Mouse (Mus musculus) MEL (cell line): ENCODE data around the gene Nlrp3. TPM values are rescaled to one million over a fixed set of nuclear protein-coding genes. Genes with fewer than 3 reads are reported as not detected.

Source experiments
- DNase-seq: peaks from one replicate; pipeline ENCODE4 v3.0.0; 2011; ENCODE audit warnings: low read depth, low spot score
- H3K27ac ChIP-seq: 2 replicates; pipeline ENCODE4 v1.5.1; 2012; ENCODE audit warnings: low read depth, mild to moderate bottlenecking, control low read depth, low read length, moderate library complexity; ENCODE audit not compliant: control insufficient read depth
- H3K27me3 ChIP-seq, 2 experiments: fragments of 150-350 bp in 1 of 2; sonication (generic) in 1 of 2; 2 replicates each; pipeline ENCODE4 v1.6.1; 2012; ENCODE audit warnings: low read length in 2 of 2, mild to moderate bottlenecking in 2 of 2, improper control_type of control experiment in 1 of 2, moderate library complexity in 1 of 2; ENCODE audit not compliant: insufficient read depth in 2 of 2, control insufficient read depth in 1 of 2
- H3K36me3 ChIP-seq, 2 experiments: 2 replicates each; pipeline ENCODE4 v1.6.1; 2012 to 2014; ENCODE audit warnings: low read length in 2 of 2, improper control_type of control experiment in 1 of 2, inconsistent platforms in 1 of 2, mild to moderate bottlenecking in 1 of 2; ENCODE audit not compliant: insufficient read depth in 2 of 2, control insufficient read depth in 1 of 2
- H3K4me1 ChIP-seq, 2 experiments: fragments of 150-350 bp in 1 of 2; sonication (generic) in 1 of 2; 2 replicates each; pipeline ENCODE4 v1.6.1; 2012; ENCODE audit warnings: low read length in 2 of 2, improper control_type of control experiment in 1 of 2, mild to moderate bottlenecking in 1 of 2; ENCODE audit not compliant: insufficient read depth in 2 of 2, control insufficient read depth in 1 of 2
- H3K4me3 ChIP-seq, 2 experiments: fragments of 150-350 bp in 1 of 2; sonication (generic) in 1 of 2; 2 replicates each; pipeline ENCODE4 v1.5.1; 2012; ENCODE audit warnings: low read depth in 2 of 2, low read length in 2 of 2, mild to moderate bottlenecking in 2 of 2, moderate library complexity in 2 of 2, control low read depth in 1 of 2, improper control_type of control experiment in 1 of 2; ENCODE audit not compliant: control insufficient read depth in 1 of 2, insufficient read depth in 1 of 2
- H3K79me2 ChIP-seq: 2 replicates; pipeline ENCODE4 v1.6.1; 2012; ENCODE audit warnings: mild to moderate bottlenecking, low read length, moderate library complexity; ENCODE audit not compliant: control insufficient read depth, poor library complexity, insufficient read depth
- H3K9ac ChIP-seq: 2 replicates; pipeline ENCODE4 v1.6.1; 2012; ENCODE audit warnings: low read depth, mild to moderate bottlenecking, control low read depth, low read length, moderate library complexity; ENCODE audit not compliant: control insufficient read depth, poor library complexity, severe bottlenecking
- H3K9me3 ChIP-seq: fragments of 150-350 bp; sonication (generic); replicated peaks from 2 replicates; pipeline ENCODE4 v1.6.1; 2012; ENCODE audit warnings: mild to moderate bottlenecking, low read length, improper control_type of control experiment, moderate library complexity; ENCODE audit not compliant: insufficient read depth
- BHLHE40 ChIP-seq: IDR thresholded peaks from 2 replicates; pipeline ENCODE4 v1.6.1; 2012; ENCODE audit warnings: low read depth, mild to moderate bottlenecking, inconsistent platforms, low read length, improper control_type of control experiment, borderline replicate concordance
- CHD1 ChIP-seq: IDR thresholded peaks from 2 replicates; pipeline ENCODE4 v1.6.1; 2012; ENCODE audit warnings: low read depth, mild to moderate bottlenecking, inconsistent platforms, low read length, improper control_type of control experiment
- CHD2 ChIP-seq: IDR thresholded peaks from 2 replicates; pipeline ENCODE4 v1.6.1; 2011; ENCODE audit warnings: low read length, improper control_type of control experiment
- CTCF ChIP-seq, 3 experiments: IDR thresholded peaks in 2 of 3; conservative IDR thresholded peaks in 1 of 3; 2 replicates each; pipeline ENCODE4 v1.5.1; 2011 to 2012; ENCODE audit warnings: low read length in 3 of 3, low read depth in 2 of 3, mild to moderate bottlenecking in 2 of 3, improper control_type of control experiment in 1 of 3, inconsistent platforms in 1 of 3, mixed read lengths in 1 of 3, moderate library complexity in 1 of 3; ENCODE audit not compliant: control insufficient read depth in 1 of 3, insufficient read depth in 1 of 3, poor library complexity in 1 of 3, severe bottlenecking in 1 of 3
- E2F4 ChIP-seq: IDR thresholded peaks from 2 replicates; pipeline ENCODE4 v1.6.1; 2011; ENCODE audit warnings: low read depth, low read length, improper control_type of control experiment, borderline replicate concordance
- ELF1 ChIP-seq: IDR thresholded peaks from 2 replicates; pipeline ENCODE4 v1.6.1; 2014; ENCODE audit warnings: low read depth, mild to moderate bottlenecking, inconsistent platforms, low read length, improper control_type of control experiment, moderate library complexity
- EP300 ChIP-seq, 2 experiments: IDR thresholded peaks; 2 replicates each; pipeline ENCODE4 v1.6.1; 2011; ENCODE audit warnings: improper control_type of control experiment in 2 of 2, low read length in 2 of 2, low read depth in 1 of 2, mild to moderate bottlenecking in 1 of 2
- ETS1 ChIP-seq: IDR thresholded peaks from 2 replicates; pipeline ENCODE4 v1.6.1; 2012; ENCODE audit warnings: low read depth, mild to moderate bottlenecking, inconsistent platforms, low read length, improper control_type of control experiment, moderate library complexity
- GATA1 ChIP-seq: IDR thresholded peaks from 2 replicates; pipeline ENCODE4 v1.6.1; 2011; ENCODE audit warnings: low read depth, low read length, improper control_type of control experiment
- HCFC1 ChIP-seq: IDR thresholded peaks from 2 replicates; pipeline ENCODE4 v1.6.1; 2012; ENCODE audit warnings: low read depth, mild to moderate bottlenecking, inconsistent platforms, low read length, improper control_type of control experiment, moderate library complexity
- JUND ChIP-seq: IDR thresholded peaks from 2 replicates; pipeline ENCODE4 v1.6.1; 2011; ENCODE audit warnings: low read depth, mild to moderate bottlenecking, improper control_type of control experiment, low read length
- KAT2A ChIP-seq: conservative IDR thresholded peaks from 2 replicates; pipeline ENCODE4 v1.6.1; 2012; ENCODE audit warnings: low read depth, low read length, improper control_type of control experiment, inconsistent platforms
- MAFK ChIP-seq: IDR thresholded peaks from 2 replicates; pipeline ENCODE4 v1.6.1; 2011; ENCODE audit warnings: low read depth, mild to moderate bottlenecking, low read length, improper control_type of control experiment, borderline replicate concordance
- MAX ChIP-seq: IDR thresholded peaks from 2 replicates; pipeline ENCODE4 v1.6.1; 2011; ENCODE audit warnings: low read length, improper control_type of control experiment
- MAZ ChIP-seq: IDR thresholded peaks from 2 replicates; pipeline ENCODE4 v1.6.1; 2012; ENCODE audit warnings: low read depth, mild to moderate bottlenecking, inconsistent platforms, low read length, improper control_type of control experiment
- MEF2A ChIP-seq: IDR thresholded peaks from 2 replicates; pipeline ENCODE4 v1.6.1; 2014; ENCODE audit warnings: low read depth, mild to moderate bottlenecking, inconsistent platforms, low read length, improper control_type of control experiment; ENCODE audit not compliant: poor library complexity, insufficient replicate concordance, severe bottlenecking; ENCODE audit errors: extremely low read depth
- MXI1 ChIP-seq: IDR thresholded peaks from 2 replicates; pipeline ENCODE4 v1.6.1; 2011; ENCODE audit warnings: mild to moderate bottlenecking, low read depth, low read length, improper control_type of control experiment
- MYB ChIP-seq: IDR thresholded peaks from 2 replicates; pipeline ENCODE4 v1.6.1; 2011; ENCODE audit warnings: mild to moderate bottlenecking, low read depth, low read length, improper control_type of control experiment
- MYC ChIP-seq: IDR thresholded peaks from 2 replicates; pipeline ENCODE4 v1.6.1; 2011; ENCODE audit warnings: low read depth, mild to moderate bottlenecking, low read length, improper control_type of control experiment, moderate library complexity
- NELFE ChIP-seq: IDR thresholded peaks from 2 replicates; pipeline ENCODE4 v1.6.1; 2011; ENCODE audit warnings: low read depth, low read length, improper control_type of control experiment
- NRF1 ChIP-seq: IDR thresholded peaks from 2 replicates; pipeline ENCODE4 v1.6.1; 2014; ENCODE audit warnings: low read depth, mild to moderate bottlenecking, inconsistent platforms, low read length, improper control_type of control experiment, moderate library complexity; ENCODE audit not compliant: poor library complexity, insufficient read depth, severe bottlenecking
- POLR2A ChIP-seq, 2 experiments: IDR thresholded peaks; 2 replicates each; pipeline ENCODE4 v1.6.1; 2011 to 2012; ENCODE audit warnings: low read length in 2 of 2, mild to moderate bottlenecking in 2 of 2, control low read depth in 1 of 2, improper control_type of control experiment in 1 of 2, low read depth in 1 of 2, moderate library complexity in 1 of 2; ENCODE audit not compliant: control insufficient read depth in 1 of 2, insufficient read depth in 1 of 2, poor library complexity in 1 of 2
- POLR2AphosphoS5 ChIP-seq: IDR thresholded peaks from 2 replicates; pipeline ENCODE4 v1.6.1; 2012; ENCODE audit warnings: low read depth, borderline replicate concordance, mild to moderate bottlenecking, inconsistent platforms, low read length, moderate library complexity, mixed read lengths
- RAD21 ChIP-seq: IDR thresholded peaks from 2 replicates; pipeline ENCODE4 v1.6.1; 2011; ENCODE audit warnings: mild to moderate bottlenecking, low read depth, low read length, improper control_type of control experiment
- RCOR1 ChIP-seq: IDR thresholded peaks from 2 replicates; pipeline ENCODE4 v1.6.1; 2012; ENCODE audit warnings: low read depth, mild to moderate bottlenecking, inconsistent platforms, low read length, improper control_type of control experiment
- SIN3A ChIP-seq: IDR thresholded peaks from 2 replicates; pipeline ENCODE4 v1.6.1; 2012; ENCODE audit warnings: low read length, improper control_type of control experiment, inconsistent platforms
- SMC3 ChIP-seq: IDR thresholded peaks from 2 replicates; pipeline ENCODE4 v1.6.1; 2011; ENCODE audit warnings: low read depth, low read length, improper control_type of control experiment
- TAL1 ChIP-seq: IDR thresholded peaks from 2 replicates; pipeline ENCODE4 v1.6.1; 2012; ENCODE audit warnings: mild to moderate bottlenecking, inconsistent platforms, low read length, moderate library complexity, mixed read lengths
- TBP ChIP-seq: IDR thresholded peaks from 2 replicates; pipeline ENCODE4 v1.8.0; 2011; ENCODE audit warnings: low read depth, low read length, improper control_type of control experiment
- TCF12 ChIP-seq: IDR thresholded peaks from 2 replicates; pipeline ENCODE4 v1.6.1; 2014; ENCODE audit warnings: low read depth, mild to moderate bottlenecking, inconsistent platforms, low read length, improper control_type of control experiment, moderate library complexity
- UBTF ChIP-seq: IDR thresholded peaks from 2 replicates; pipeline ENCODE4 v1.6.1; 2012; ENCODE audit warnings: low read depth, mild to moderate bottlenecking, inconsistent platforms, low read length, improper control_type of control experiment, moderate library complexity, borderline replicate concordance; ENCODE audit not compliant: insufficient read depth
- USF1 ChIP-seq: IDR thresholded peaks from 2 replicates; pipeline ENCODE4 v1.6.1; 2014; ENCODE audit warnings: low read depth, mild to moderate bottlenecking, inconsistent platforms, low read length, improper control_type of control experiment, moderate library complexity
- USF2 ChIP-seq, 2 experiments: IDR thresholded peaks; 2 replicates each; pipeline ENCODE4 v1.6.1; 2011 to 2012; ENCODE audit warnings: improper control_type of control experiment in 2 of 2, low read length in 2 of 2, borderline replicate concordance in 1 of 2, inconsistent platforms in 1 of 2, low read depth in 1 of 2, mild to moderate bottlenecking in 1 of 2; ENCODE audit not compliant: insufficient read depth in 1 of 2
- ZC3H11A ChIP-seq: IDR thresholded peaks from 2 replicates; pipeline ENCODE4 v1.6.1; 2012; ENCODE audit warnings: low read depth, mild to moderate bottlenecking, inconsistent platforms, low read length, improper control_type of control experiment
- ZKSCAN1 ChIP-seq: IDR thresholded peaks from 2 replicates; pipeline ENCODE4 v1.6.1; 2012; ENCODE audit warnings: low read depth, mild to moderate bottlenecking, inconsistent platforms, low read length, improper control_type of control experiment, moderate library complexity
- ZMIZ1 ChIP-seq: IDR thresholded peaks from 2 replicates; pipeline ENCODE4 v1.6.1; 2012; ENCODE audit warnings: low read depth, mild to moderate bottlenecking, inconsistent platforms, low read length, improper control_type of control experiment, moderate library complexity
- ZNF384 ChIP-seq: IDR thresholded peaks from 2 replicates; pipeline ENCODE4 v1.6.1; 2012; ENCODE audit warnings: low read depth, mild to moderate bottlenecking, inconsistent platforms, low read length, improper control_type of control experiment
- polyA plus RNA-seq, 2 experiments: library from polyadenylated mRNA; stranded (reverse) in 1 of 2; unstranded in 1 of 2; fragments of >175 nt in 1 of 2; fragments of >200 nt in 1 of 2; gene quantifications; 2 replicates each; pipeline versions ENCODE4 v1.2.1 to v1.2.4; 2012; ENCODE audit warnings: low replicate concordance in 2 of 2, low read depth in 1 of 2; ENCODE audit not compliant: insufficient read length in 2 of 2, insufficient read depth in 1 of 2, missing spikeins in 1 of 2
- total RNA-seq: library from RNA; depleted of rRNA; stranded (reverse); fragments of 300-350 nt; gene quantifications from 2 replicates; pipeline ENCODE4 v1.2.3, GENCODE M21; 2012

Gene Nlrp3
- total and polyA plus RNA-seq, 3 experiments: not detected

GRCm38 (mm10) chr11:59505351-59505838 is 36.0 kb upstream of the Nlrp3 start:
- peak; percentile 93 for DNase-seq
- Histone ChIP-seq H3K27ac (peak overlapping the region; percentile 70), H3K79me2 (peaks cover 17% of the 10 kb centered on the region), H3K9ac (peak overlapping the region; percentile 97), H3K4me1 (peaks cover 4 to 29% of the 10 kb centered on the region in 2 experiments), H3K27me3 (no peaks in the 10 kb centered on the region), H3K4me3 (peak overlapping the region; percentile 84 to 85), H3K36me3 (peaks cover 14 to 23% of the 10 kb centered on the region in 2 experiments), H3K9me3 (no peaks in the 10 kb centered on the region)
- TF ChIP-seq TAL1: no peak
- TF ChIP-seq ELF1: peak; percentile 33; the same call in 1 of the 2 replicates
- TF ChIP-seq JUND: no peak
- TF ChIP-seq MYC: no peak
- TF ChIP-seq E2F4: peak; percentile 10; the same call in 1 of the 2 replicates
- peak; percentile 72; the same call in 1 of the 2 replicates for TF ChIP-seq SIN3A
- peak; percentile 71 for TF ChIP-seq ZMIZ1
- no peak; the same call in 1 of the 2 replicates for TF ChIP-seq KAT2A
- TF ChIP-seq HCFC1: peak; percentile 69; the same call in 1 of the 2 replicates
- TF ChIP-seq EP300 (IDR thresholded peaks at IDR 0.05; ENCODE audit: low read depth in 1 of 2, low read length in 2 of 2): peak in 1 of 2 experiments; percentile 53; a peak in 2 of 4 replicates
- TF ChIP-seq CHD1: no peak
- TF ChIP-seq SMC3: no peak
- TF ChIP-seq RAD21: no peak
- peak; percentile 71 for TF ChIP-seq MXI1
- no peak for TF ChIP-seq GATA1
- peak; percentile 72 for TF ChIP-seq NELFE
- 0 out of 2 replicates have a peak, but pooled peaks have one; percentile 11 for TF ChIP-seq USF1
- no peak for TF ChIP-seq RCOR1
- TF ChIP-seq ETS1: no peak
- peak; percentile 84 for TF ChIP-seq TBP
- no peak for TF ChIP-seq ZC3H11A
- no peak for TF ChIP-seq ZKSCAN1
- TF ChIP-seq CHD2: no peak
- peak; percentile 69 for TF ChIP-seq MYB
- no peak for TF ChIP-seq POLR2AphosphoS5
- no peak for TF ChIP-seq ZNF384
- TF ChIP-seq POLR2A (IDR thresholded peaks at IDR 0.05; ENCODE audit: control insufficient read depth in 1 of 2, insufficient read depth in 1 of 2, low read depth in 1 of 2, low read length in 2 of 2, poor library complexity in 1 of 2): peak; percentile 65 to 97
- no peak for TF ChIP-seq BHLHE40
- TF ChIP-seq TCF12: peak; percentile 65
- TF ChIP-seq UBTF: no peak
- peak; percentile 41; the same call in 1 of the 2 replicates for TF ChIP-seq NRF1
- TF ChIP-seq MAZ: peak; percentile 86
- TF ChIP-seq CTCF (IDR thresholded peaks at IDR 0.05 in 2 of 3, conservative IDR thresholded peaks at IDR 0.05 in 1 of 3; ENCODE audit: control insufficient read depth in 1 of 3, insufficient read depth in 1 of 3, low read depth in 2 of 3, low read length in 3 of 3, poor library complexity in 1 of 3, severe bottlenecking in 1 of 3): no peak
- TF ChIP-seq USF2 (IDR thresholded peaks at IDR 0.05; ENCODE audit: borderline replicate concordance in 1 of 2, insufficient read depth in 1 of 2, low read depth in 1 of 2, low read length in 2 of 2): no peak
- TF ChIP-seq MEF2A: no peak
- TF ChIP-seq MAX: peak; percentile 54; the same call in 1 of the 2 replicates
- no peak for TF ChIP-seq MAFK
